Mouse (Mus musculus): ENCODE data around the gene Rnf128. TPM values are rescaled to one million over a fixed set of nuclear protein-coding genes. Genes with fewer than 3 reads are reported as not detected.

Gene Rnf128
- polyA plus RNA-seq, 1 experiment from 2014 or later: 28.5 TPM

GRCm38 (mm10) chrX:139652226-139652625 is 89.1 kb downstream of the Rnf128 start:
- Histone ChIP-seq H3K27ac (ENCODE audit: low read length) (no peak overlapping the region), H3K9ac (replicated peaks; ENCODE audit: low read depth, low read length) (no peak overlapping the region), H3K9me3 (ENCODE audit: control insufficient read depth, low read depth, low read length) (no peaks in the 10 kb centered on the region), H3K4me3 (ENCODE audit: low read depth, low read length) (no peak overlapping the region), H3K36me3 (ENCODE audit: control insufficient read depth, insufficient read depth, low read length) (no peaks in the 10 kb centered on the region), H3K27me3 (ENCODE audit: control insufficient read depth, insufficient read depth, low read length) (no peaks in the 10 kb centered on the region), H3K4me2 (replicated peaks; ENCODE audit: low read depth, low read length) (no peak overlapping the region), H3K4me1 (ENCODE audit: control insufficient read depth, insufficient read depth, low read length) (no peaks in the 10 kb centered on the region)
- ATAC-seq (ENCODE audit: insufficient number of reproducible peaks, insufficient read depth, low FRiP score, low read depth): no peak
- 70% methylated on average over 5 of the region's 5 CpGs for WGBS

GRCm38 (mm10) chrX:139653292-139653691 is 90.2 kb downstream of the Rnf128 start:
- H3K36me3 ChIP-seq (ENCODE audit: control insufficient read depth, insufficient read depth, low read length): no peaks in the 10 kb centered on the region
- no peaks in the 10 kb centered on the region for H3K27me3 ChIP-seq (ENCODE audit: control insufficient read depth, insufficient read depth, low read length)
- H3K9me3 ChIP-seq (ENCODE audit: control insufficient read depth, low read depth, low read length): no peaks in the 10 kb centered on the region
- no peak overlapping the region for H3K27ac ChIP-seq (ENCODE audit: low read length)
- no peak for ATAC-seq (ENCODE audit: insufficient number of reproducible peaks, insufficient read depth, low FRiP score, low read depth)
- WGBS: 75% methylated on average over 3 of the region's 3 CpGs
- H3K4me1 ChIP-seq (ENCODE audit: control insufficient read depth, insufficient read depth, low read length): no peaks in the 10 kb centered on the region
- no peak overlapping the region for H3K9ac ChIP-seq (replicated peaks; ENCODE audit: low read depth, low read length)
- no peak overlapping the region for H3K4me2 ChIP-seq (replicated peaks; ENCODE audit: low read depth, low read length)
- no peak overlapping the region for H3K4me3 ChIP-seq (ENCODE audit: low read depth, low read length)

DNA sequence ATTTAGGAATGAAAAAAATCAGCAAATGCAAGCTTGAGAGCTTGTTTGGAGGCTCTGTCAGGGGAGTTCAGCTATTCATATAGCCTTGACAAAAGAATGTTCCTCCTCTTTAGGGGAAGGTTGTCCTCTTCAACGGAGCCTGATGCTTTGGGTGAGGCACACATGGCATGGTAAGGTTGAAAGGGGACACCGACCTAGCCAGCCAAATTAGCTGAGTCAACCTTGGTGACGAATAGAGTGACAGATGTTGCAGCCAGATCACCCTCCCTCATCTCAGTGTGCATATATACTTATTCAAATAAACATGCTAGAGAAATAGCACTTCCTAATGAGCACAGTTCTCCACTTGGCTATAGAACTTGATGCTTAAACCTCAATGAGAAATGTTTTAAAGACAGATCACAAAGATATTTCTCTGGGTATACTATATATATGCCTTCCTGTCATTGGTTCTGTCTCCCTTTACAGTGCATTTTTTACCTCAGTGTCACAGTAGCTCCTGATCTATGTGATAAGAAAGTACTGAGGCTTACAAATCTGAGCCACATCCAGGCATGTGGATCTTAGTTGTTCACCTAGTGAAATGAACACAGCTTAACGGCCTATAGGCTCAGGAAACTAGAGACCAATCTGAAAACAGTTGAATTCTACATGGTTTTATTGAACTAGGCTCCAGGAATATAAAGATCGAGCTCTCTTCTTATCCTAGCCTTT is 91.4 kb downstream of the Rnf128 start:
- Histone ChIP-seq H3K27me3 (ENCODE audit: control insufficient read depth, insufficient read depth, low read length) (no peaks in the 10 kb centered on the region), H3K9me3 (ENCODE audit: control insufficient read depth, low read depth, low read length) (no peaks in the 10 kb centered on the region), H3K9ac (replicated peaks; ENCODE audit: low read depth, low read length) (no peak overlapping the region), H3K4me2 (replicated peaks; ENCODE audit: low read depth, low read length) (no peak overlapping the region), H3K27ac (ENCODE audit: low read length) (no peak overlapping the region), H3K4me3 (ENCODE audit: low read depth, low read length) (no peak overlapping the region), H3K36me3 (ENCODE audit: control insufficient read depth, insufficient read depth, low read length) (no peaks in the 10 kb centered on the region), H3K4me1 (ENCODE audit: control insufficient read depth, insufficient read depth, low read length) (no peaks in the 10 kb centered on the region)
- WGBS: 70% methylated on average over 5 of the region's 5 CpGs
- no peak for ATAC-seq (ENCODE audit: insufficient number of reproducible peaks, insufficient read depth, low FRiP score, low read depth)

DNA sequence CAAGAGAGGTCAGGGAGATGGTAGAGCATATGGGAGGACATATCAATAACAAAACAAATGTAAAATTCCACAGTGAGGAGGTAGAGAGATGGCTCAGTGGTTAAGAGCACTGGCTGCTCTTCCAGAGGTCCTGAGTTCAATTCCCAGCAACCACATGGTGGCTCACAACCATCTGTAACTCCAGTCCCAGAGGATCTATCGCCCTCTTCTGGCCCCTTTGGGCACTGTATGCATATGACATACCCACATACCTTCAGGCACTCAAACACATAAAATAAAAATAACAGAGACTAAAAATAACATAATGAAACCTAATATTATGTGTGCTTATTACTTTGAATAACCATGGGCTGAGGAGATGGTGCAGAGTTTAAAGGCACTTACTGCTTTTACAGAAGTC is 99.0 kb downstream of the Rnf128 start:
- H3K9me3 ChIP-seq (ENCODE audit: control insufficient read depth, low read depth, low read length): no peaks in the 10 kb centered on the region
- no peaks in the 10 kb centered on the region for H3K36me3 ChIP-seq (ENCODE audit: control insufficient read depth, insufficient read depth, low read length)
- no peaks in the 10 kb centered on the region for H3K27me3 ChIP-seq (ENCODE audit: control insufficient read depth, insufficient read depth, low read length)
- no peak for ATAC-seq (ENCODE audit: insufficient number of reproducible peaks, insufficient read depth, low FRiP score, low read depth)
- H3K4me3 ChIP-seq (ENCODE audit: low read depth, low read length): no peak overlapping the region
- no peak overlapping the region for H3K9ac ChIP-seq (replicated peaks; ENCODE audit: low read depth, low read length)
- H3K4me1 ChIP-seq (ENCODE audit: control insufficient read depth, insufficient read depth, low read length): no peaks in the 10 kb centered on the region
- WGBS: 26% methylated on average over 1 of the region's 1 CpGs
- no peak overlapping the region for H3K4me2 ChIP-seq (replicated peaks; ENCODE audit: low read depth, low read length)
- no peak overlapping the region for H3K27ac ChIP-seq (ENCODE audit: low read length)

DNA sequence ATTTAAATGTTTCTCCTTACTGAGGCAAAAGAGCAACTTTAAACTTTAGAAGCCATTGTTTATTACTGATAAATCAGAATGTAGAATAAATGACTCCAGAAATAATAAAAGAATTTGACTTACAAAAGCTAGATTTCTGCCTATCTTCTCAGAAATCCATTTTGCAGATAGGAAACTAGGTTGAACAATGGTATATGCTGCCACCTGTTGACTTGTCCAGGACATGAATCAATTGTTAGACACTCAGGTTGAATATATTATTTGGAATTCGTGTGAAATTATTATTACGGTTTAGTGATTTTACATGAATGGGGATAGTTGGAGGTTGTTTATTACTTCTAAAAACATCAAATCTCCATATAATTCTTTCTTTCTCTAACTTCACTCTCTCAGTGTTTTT is 102.7 kb downstream of the Rnf128 start:
- no peak for ATAC-seq (ENCODE audit: insufficient number of reproducible peaks, insufficient read depth, low FRiP score, low read depth)
- Histone ChIP-seq H3K4me1 (ENCODE audit: control insufficient read depth, insufficient read depth, low read length) (no peaks in the 10 kb centered on the region), H3K9ac (replicated peaks; ENCODE audit: low read depth, low read length) (no peak overlapping the region), H3K27ac (ENCODE audit: low read length) (no peak overlapping the region), H3K9me3 (ENCODE audit: control insufficient read depth, low read depth, low read length) (no peaks in the 10 kb centered on the region), H3K4me2 (replicated peaks; ENCODE audit: low read depth, low read length) (no peak overlapping the region), H3K36me3 (ENCODE audit: control insufficient read depth, insufficient read depth, low read length) (no peaks in the 10 kb centered on the region), H3K27me3 (ENCODE audit: control insufficient read depth, insufficient read depth, low read length) (no peaks in the 10 kb centered on the region), H3K4me3 (ENCODE audit: low read depth, low read length) (no peak overlapping the region)
- WGBS: 76% methylated on average over 2 of the region's 2 CpGs

GRCm38 (mm10) chrX:139684410-139684774 is 121.3 kb downstream of the Rnf128 start:
- Histone ChIP-seq H3K9ac (replicated peaks; ENCODE audit: low read depth, low read length) (peak overlapping the region; percentile 25; the same call in 1 of the 2 replicates), H3K27me3 (ENCODE audit: control insufficient read depth, insufficient read depth, low read length) (no peaks in the 10 kb centered on the region), H3K9me3 (ENCODE audit: control insufficient read depth, low read depth, low read length) (no peaks in the 10 kb centered on the region), H3K27ac (ENCODE audit: low read length) (no peak overlapping the region), H3K4me3 (ENCODE audit: low read depth, low read length) (peak overlapping the region; percentile 51), H3K36me3 (ENCODE audit: control insufficient read depth, insufficient read depth, low read length) (no peaks in the 10 kb centered on the region), H3K4me1 (ENCODE audit: control insufficient read depth, insufficient read depth, low read length) (no peaks in the 10 kb centered on the region), H3K4me2 (replicated peaks; ENCODE audit: low read depth, low read length) (peak overlapping the region; percentile 40)
- WGBS: 21% methylated on average over 8 of the region's 8 CpGs
- ATAC-seq (ENCODE audit: insufficient number of reproducible peaks, insufficient read depth, low FRiP score, low read depth): peak; percentile 60; the same call in 1 of the 2 replicates

GRCm38 (mm10) chrX:139684775-139685695 is 121.9 kb downstream of the Rnf128 start, which contains the start of gene Tbc1d8b:
Gene Tbc1d8b (plus strand): TSS chrX:139684996.
- Histone ChIP-seq H3K36me3 (ENCODE audit: control insufficient read depth, insufficient read depth, low read length) (no peaks in the 10 kb centered on the region), H3K9me3 (ENCODE audit: control insufficient read depth, low read depth, low read length) (no peaks in the 10 kb centered on the region), H3K4me2 (replicated peaks; ENCODE audit: low read depth, low read length) (peak within 1 kb of the TSS; percentile 42), H3K4me1 (ENCODE audit: control insufficient read depth, insufficient read depth, low read length) (no peaks in the 10 kb centered on the region), H3K4me3 (ENCODE audit: low read depth, low read length) (peak within 1 kb of the TSS; percentile 51), H3K9ac (replicated peaks; ENCODE audit: low read depth, low read length) (peak within 1 kb of the TSS; percentile 45; the same call in 1 of the 2 replicates), H3K27ac (ENCODE audit: low read length) (peak within 1 kb of the TSS; percentile 33; the same call in 1 of the 2 replicates), H3K27me3 (ENCODE audit: control insufficient read depth, insufficient read depth, low read length) (no peaks in the 10 kb centered on the region)
- peak; percentile 98 for ATAC-seq (ENCODE audit: insufficient number of reproducible peaks, insufficient read depth, low FRiP score, low read depth)
- WGBS: 17% methylated on average over 43 of the region's 43 CpGs

DNA sequence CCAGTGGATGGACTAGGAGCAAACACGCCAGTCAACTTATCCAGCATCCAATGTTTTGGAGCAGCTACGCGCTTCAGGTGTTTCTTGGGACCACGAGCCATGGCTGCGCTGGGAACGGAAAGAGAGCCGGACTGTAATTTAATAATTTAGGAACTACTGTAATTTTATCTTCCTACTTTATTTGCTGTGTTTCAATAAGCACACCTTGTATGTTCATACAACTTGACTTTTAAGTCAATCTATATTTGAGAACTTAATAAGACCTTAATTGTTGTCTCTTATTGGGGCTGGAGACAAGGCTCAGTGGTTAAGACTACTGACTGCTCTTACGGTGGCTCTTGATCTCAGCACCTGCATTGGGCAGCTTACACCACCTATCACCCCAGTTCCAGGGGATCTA is 151.3 kb downstream of the Rnf128 start, which contains the start of gene Gm15013:
Gene Gm15013, minus strand, starts transcription at position 101 of the 400 bp plus-strand sequence.
- 95% methylated on average over 8 of the region's 8 CpGs for WGBS
- no peak within 1 kb of the TSS for H3K4me2 ChIP-seq (replicated peaks; ENCODE audit: low read depth, low read length)
- no peaks in the 10 kb centered on the region for H3K4me1 ChIP-seq (ENCODE audit: control insufficient read depth, insufficient read depth, low read length)
- no peaks in the 10 kb centered on the region for H3K27me3 ChIP-seq (ENCODE audit: control insufficient read depth, insufficient read depth, low read length)
- no peaks in the 10 kb centered on the region for H3K36me3 ChIP-seq (ENCODE audit: control insufficient read depth, insufficient read depth, low read length)
- H3K27ac ChIP-seq (ENCODE audit: low read length): no peak within 1 kb of the TSS
- no peak for ATAC-seq (ENCODE audit: insufficient number of reproducible peaks, insufficient read depth, low FRiP score, low read depth)
- H3K9ac ChIP-seq (replicated peaks; ENCODE audit: low read depth, low read length): no peak within 1 kb of the TSS
- H3K9me3 ChIP-seq (ENCODE audit: control insufficient read depth, low read depth, low read length): no peaks in the 10 kb centered on the region
- no peak within 1 kb of the TSS for H3K4me3 ChIP-seq (ENCODE audit: low read depth, low read length)

Data from stomach, embryonic 14.5 days (tissue).